Mouse (Mus musculus) gastrocnemius, postnatal 25 days (tissue): ENCODE results near the gene Mall. TPM values are rescaled to one million over a fixed set of nuclear protein-coding genes. Genes with fewer than 3 reads are reported as not detected.
A peak's percentile ranks its signal among the peaks of the same experiment; 100 is the strongest.

Experiments used
- DNase-seq: peaks from one replicate; pipeline ENCODE4 v3.0.0; 2022
- long read RNA-seq, 2 experiments: library from polyadenylated mRNA; stranded (forward); transcript quantifications; one replicate each; pipeline ENCODE4 v2.0.0; 2021
- total RNA-seq, 2 experiments: library from RNA; stranded (reverse); gene quantifications; 1 replicate in 1 of 2; 2 replicates in 1 of 2; pipeline ENCODE4 v1.2.3; 2021

The Mall gene
- 1 to 10 TPM; 3.7 to 5.5 TPM for total RNA-seq
- long read RNA-seq, experiment 1, partial matches to known transcripts = 0 of 9 reads
- long read RNA-seq, experiment 1, other reads (novel, unspliced or antisense) = 5 of 9 reads
- long read RNA-seq, experiment 2, partial matches to known transcripts = 0 of 6 reads
- long read RNA-seq, experiment 2, other reads (novel, unspliced or antisense) = 4 of 6 reads

DNA sequence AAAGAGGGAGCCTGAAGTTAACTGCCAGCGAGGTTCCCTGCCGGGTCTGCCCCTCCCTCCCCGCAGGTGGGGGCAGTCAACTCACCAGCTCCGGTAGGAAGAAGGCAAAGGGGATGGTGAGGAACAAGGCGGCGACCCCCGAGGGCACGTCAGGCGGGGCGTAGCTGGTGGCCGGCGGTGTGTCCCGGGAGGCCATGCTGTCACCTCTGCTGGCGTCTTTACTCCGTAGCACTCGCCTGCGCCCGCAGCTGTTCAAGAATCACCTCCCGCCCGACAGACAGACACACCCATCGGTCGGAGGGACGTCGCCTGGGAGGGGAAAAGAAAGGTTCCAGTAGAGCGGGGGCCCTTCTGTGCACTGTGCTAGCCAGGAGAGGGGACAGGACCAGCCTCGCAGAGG, at the start of gene Mall:
TSS of gene Mall (minus strand) at position 262 of the 400 bp plus-strand sequence.
- DNase-seq = no peak

DNA sequence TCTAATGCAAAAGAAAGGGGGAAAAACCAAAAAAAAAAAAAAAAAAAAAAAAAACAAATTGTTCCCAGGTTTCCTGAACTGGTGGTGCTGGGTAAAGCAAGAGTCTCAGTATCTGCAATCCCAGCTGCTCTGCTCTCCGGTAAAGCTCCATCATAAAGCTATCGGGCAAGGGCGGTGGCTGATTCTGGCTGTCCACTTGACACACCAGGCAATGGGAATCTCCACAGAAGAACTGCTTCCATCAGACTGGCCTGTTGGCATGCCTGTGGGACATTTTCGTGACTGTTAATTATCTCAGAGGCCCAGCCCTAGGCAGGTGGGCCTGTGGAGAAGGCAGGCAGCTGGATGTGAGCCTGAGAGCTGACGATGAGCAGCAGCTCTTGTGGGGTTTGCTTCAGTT, 48.7 kb upstream of the Mall start:
- DNase-seq = no peak

DNA sequence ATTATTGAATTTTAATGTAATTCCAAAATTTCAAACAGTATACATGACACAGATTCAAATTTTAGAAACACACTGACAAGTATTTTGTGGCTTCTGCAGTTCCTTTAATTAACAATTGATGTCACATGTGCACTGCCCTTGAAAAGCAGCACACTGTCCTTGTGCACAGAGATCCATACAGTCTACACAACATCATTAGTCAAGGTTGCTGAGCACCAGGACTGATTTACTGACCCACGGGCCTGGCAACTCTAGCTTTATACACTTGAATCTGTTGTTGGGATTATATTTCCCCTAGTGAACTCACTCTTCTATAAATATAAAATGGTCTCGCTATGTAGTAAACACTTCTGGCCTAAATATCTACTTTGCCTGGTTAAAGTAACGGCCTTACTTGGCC, 45.3 kb upstream of the Mall start:
- DNase-seq = no peak

DNA sequence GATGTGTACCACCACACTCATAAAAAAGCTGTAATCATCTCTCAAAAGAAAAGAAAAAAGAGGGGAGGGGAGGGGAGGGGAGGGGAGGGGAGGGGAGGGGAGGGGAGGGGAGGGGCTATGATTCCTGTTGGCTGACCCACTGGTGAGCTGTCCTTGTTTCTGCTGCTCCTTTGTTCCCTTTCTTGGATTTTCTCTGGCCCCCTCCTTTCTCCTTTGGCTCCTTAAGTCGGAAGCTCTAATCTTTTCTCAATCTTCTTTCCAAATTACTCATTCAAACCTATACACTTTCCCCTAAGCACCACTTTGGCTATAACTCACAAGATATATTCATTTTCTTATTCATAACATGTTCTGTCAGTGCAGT, 44.8 kb upstream of the Mall start:
- no peak for DNase-seq

DNA sequence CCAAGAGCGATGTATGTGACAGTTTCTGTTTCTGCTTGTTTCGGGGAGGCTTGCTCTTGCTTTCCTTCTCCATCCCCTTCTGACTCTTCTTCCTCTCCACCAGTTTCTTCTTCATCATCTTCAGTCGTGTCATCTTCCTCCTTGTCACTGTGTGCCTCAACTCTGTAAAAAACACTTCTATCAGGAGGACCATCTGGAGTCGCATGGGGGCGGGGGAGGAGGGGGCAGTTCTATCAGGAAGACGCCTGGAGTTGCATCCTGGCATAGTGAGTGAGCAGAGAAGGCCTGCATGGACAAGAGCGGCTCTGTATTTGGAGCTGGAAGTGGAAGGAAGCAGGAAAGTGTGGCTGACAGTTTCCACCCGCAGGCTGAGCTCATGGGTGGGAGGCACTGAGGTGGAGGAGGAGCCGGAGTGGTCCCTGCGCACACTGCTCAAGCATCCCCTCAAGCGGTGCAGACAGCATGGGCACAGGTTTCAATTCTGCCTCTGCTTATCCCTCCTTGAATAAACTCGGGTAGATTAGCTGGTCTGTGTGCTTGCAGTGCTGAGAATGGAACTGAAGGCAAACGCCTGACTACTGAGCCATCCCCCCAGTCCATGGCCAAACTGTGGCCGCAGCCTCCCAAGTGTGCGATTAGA, 44.3 kb upstream of the Mall start:
- no peak for DNase-seq

DNA sequence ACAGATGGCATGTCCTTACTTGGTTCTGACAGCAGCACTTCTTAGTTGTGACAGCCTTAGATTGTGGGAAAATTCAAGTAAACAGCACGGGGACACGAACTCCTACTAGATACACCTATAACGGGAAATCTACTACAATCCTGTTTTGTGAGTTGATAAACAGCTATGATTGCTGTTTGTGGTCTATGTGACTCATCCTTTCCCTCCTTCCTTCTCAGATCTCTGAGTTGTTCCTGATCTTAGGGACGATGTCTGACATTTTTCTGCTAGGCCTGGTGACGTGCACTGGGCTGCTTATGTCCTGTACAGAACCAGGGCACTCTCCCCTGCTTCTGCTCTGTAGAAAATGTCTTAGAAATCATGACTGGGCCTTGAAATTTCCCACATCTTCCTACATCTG, 31.9 kb upstream of the Mall start:
- DNase-seq = no peak

DNA sequence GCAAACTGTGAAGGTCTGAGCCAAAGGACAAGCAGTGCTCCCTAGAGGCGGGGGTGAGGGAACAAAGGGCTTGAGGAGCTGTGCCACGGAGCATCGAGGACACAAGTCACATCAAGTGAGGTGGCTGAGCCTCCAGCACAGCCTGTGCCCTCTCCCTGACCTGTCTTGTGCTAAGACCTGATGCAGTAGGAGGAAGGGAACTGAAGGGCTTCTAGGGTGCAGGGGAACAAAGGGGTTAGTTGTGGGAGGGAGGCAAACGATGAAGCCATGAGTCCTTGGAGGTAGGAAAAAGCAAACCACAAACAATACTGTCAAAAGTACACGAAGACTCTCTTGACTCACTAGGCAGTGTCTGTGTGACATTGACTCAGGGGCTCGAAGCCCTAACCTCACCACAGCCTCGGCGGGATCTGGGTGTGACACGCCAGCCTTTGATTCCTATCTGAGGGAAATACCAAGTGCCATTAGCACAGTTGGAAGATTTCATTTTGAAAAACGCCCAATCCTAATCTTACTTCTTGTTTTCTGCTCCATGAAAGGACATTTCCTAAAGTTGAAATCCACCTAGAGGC, 30.8 kb upstream of the Mall start:
- no peak for DNase-seq

DNA sequence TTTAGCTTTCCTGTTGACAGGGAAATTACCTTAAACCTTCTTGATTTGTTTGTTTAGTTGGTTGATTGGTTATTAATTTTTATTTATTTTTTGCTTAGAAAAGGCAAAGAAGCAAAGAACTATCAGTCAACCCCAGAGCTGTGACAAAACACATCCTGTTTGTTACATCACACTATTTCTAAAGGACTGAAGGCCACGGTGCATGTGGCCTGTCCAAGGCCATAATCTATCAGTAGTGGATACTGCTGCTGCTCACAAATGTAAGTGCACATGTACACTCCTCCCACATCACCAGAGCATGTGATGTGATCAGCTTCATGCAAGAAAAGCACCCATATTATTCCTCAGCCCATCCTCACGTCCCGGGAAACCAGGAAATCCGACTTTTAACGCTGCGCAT, 30.3 kb upstream of the Mall start:
- DNase-seq = no peak

DNA sequence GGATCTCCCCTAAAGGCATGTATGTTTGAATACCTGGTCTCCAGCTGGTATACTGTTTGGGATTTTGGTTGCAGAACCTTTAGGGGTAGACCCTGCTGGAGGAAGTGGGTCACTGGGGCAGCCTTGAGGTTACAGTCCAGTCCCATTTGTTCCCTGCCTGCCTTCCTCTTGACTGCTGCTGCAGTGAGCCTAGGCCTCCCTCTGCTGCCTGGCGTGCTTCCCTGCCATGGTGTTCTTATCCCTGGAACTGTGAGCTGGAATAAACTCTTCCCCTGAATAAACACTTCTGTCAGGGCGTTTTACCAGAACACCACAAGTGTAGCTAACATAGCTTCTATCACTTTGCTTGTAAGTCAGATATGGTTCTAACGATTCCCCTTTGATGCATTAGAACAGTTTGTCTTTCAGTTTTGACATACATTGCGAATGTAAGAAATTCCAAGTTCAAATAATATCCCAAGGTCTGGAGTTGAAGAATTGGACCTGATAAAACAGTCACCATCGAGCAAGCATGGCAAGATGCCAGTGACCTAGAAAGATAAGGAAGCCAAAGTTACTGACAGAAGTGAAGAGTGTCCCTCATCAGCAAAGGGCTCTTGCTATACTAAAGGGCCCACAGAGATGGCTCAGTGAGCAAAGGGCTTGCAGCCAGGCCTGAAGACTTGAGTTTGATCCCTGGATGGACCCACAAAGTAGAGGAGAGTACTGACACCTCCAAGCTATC, 29.6 kb upstream of the Mall start:
- no peak for DNase-seq

DNA sequence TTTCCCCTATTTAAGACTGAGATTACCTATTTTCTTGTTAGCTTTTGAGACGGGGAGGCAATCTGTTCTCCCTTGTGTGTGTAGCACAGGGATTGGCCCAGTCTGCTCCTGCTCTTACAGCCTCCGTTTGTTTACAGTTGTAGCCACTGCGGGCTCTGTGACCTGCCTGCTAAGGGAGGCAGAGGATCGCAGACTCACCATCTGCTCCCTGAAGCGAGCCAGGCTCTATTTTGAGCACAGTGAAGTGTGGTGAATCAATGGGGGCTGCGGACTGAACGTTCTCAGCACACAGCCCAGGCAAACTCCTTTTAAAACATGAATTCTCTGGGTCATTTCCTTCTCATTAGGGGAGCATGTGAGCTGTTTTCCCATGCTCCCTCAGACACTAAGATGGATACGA, 27.4 kb upstream of the Mall start:
- peak; percentile 35 for DNase-seq

DNA sequence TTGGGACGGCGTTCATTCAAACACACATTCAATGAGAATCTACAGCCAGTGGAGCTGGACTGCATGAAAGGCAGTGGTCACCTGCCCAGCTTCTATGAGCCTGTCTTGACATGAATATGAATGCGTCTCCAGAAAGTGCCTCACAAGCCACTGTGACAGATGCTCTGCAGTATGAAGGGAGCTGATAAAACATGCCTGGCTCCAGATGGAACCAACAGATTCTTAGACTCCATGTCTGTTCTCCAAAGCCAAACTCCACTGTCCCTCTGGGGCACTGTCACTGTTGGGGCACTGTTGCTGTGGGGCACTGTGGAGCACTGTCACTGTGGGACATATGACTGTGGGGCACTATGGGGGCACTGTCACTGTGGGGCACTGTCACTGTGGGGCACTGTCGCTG, 24.4 kb upstream of the Mall start:
- DNase-seq = no peak

DNA sequence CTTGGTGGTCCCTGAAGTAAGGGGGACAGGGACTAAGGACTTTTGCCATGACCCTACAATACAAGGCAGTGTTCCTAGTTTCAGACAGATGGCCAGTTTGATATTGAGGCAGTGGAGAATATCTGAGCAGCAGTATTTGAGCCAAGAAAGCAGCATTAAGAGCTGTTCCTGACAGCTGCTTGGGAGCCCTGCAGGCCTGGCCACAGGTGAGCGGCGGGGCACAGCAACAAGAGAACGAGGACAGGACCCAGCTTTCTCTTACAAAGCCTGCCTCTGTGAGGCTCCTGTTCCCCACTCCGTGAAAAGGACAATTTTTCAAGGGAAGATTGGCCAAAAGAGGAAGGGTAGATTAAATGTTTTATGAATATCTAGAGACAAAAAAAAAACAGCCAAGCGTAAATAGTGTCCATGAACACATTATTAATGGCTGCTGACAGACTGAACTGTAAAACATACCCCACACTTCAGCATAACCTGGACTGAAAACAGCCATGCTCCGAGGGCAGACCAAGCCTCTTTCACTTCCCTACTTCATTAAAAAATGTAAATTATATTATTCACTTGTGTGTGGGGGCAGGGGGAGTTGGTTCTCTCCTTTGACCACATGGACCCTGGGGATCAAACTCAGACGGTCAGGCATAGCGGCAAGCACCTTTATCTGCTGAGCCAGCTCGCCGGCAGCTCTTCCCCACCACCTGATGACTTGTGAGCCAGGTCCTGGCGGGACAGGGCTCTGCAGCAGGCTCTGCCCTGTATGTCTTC, 22.3 kb upstream of the Mall start:
- DNase-seq = no peak

DNA sequence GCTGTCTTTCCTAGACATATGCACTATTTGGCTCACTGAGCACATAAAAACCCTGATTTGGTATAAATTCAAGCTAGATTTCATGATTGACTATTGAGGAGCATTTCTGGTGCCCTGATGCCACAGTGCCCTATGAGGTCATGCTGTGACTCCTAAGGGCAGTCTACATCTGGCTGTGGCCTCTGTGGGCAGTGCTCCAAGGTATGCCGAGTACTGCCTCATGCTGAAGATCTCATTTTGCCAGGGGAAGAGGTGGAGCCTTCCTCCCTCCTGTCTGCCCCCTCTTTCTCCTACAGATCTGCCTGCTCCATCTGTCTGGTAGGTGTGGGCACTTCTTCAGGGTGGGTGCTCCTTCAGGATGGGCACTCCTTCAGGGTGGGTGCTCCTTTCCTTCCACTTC, 19.6 kb upstream of the Mall start:
- no peak for DNase-seq

DNA sequence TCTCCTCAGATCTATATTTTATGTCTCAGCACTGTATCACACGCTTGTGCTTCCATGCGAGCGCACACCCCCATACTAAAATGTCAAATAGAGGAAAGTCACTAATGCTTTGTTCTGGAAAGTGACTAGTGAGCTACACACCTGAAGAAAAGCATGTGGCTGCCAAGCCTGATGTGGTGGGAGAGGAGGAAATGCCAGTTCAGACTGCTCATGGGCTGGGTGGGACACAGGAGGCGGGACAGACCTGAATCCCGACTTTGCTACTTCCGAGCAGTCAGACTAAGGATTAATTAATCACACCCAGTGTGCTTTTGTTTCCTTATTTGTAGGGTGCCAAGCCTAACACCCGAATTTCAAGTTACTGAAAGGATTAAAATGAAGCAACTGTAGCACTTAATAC, 18.6 kb upstream of the Mall start:
- no peak for DNase-seq

DNA sequence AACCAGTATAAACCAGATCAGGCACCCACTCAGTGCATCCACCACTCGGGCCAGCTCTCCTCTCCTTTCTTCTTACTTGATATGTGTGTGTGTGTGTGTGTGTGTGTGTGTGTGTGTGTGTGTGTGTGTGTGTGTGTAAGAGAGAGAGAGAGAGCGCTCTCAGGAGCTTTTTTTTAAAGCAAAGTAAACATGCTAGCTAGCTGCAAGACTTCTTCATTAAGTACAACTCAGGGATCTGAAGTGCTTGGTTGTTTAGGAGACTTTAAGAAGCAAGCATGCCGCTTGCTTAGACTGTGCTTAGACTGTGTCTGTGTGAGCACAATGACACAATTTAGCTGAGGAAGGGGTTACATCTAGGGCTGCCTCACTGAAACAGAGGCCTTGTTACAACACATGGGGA, 12.9 kb upstream of the Mall start:
- no peak for DNase-seq

DNA sequence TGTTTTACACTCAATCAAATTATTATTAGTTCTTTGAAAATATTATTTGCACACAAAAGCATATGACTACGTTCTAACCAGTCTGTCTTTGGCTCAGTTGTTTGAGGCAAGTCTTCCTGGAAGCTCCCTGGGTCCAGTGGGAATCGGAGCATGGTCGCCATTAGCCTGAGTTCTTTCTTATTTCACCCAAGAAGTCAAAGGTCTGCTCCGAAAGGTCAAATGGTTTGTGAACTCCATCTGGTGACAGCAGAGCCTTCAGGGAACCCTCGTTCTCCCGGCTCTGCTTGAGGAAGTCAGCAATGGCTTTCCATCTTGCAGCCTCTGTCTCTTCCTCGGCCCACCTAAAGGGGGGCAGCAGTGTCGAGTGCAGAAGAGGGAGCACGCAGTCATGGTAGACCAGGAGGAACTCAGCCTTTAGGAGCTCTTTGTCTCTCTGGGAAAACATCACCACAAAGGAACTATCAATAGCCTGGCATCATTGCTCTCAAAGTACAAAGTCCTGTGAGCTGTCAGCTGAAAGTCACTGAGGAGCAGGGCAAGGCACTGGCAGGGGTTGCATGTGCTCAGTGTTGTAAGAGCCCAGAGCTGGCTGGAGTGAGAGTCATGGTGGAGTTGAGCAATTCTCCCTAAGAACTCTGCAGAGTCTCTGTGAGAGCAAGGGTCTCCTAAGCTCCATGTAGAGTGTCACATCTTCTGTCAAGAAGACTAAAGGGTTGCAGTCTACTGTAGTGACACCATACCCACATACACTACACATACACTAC, 11.2 kb upstream of the Mall start:
- DNase-seq = no peak

DNA sequence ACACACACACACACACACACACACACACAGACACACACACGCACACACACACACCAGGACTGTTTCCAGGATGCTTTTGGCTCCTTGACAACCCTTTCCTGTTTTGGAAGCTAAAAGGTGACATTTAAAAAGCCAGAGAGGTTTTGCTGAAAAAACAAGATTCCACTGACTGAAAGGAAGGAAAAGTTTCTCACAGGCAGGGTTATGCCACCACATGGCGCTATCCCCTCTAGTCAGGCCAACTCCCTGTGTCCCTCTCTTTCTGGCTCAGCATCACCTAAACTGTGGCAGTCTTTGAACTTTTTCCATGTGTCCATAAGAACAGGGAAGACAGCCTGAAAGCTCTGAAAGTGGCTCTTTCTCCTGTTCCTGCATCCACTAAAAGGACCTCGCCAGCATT, 8.2 kb upstream of the Mall start:
- no peak for DNase-seq

DNA sequence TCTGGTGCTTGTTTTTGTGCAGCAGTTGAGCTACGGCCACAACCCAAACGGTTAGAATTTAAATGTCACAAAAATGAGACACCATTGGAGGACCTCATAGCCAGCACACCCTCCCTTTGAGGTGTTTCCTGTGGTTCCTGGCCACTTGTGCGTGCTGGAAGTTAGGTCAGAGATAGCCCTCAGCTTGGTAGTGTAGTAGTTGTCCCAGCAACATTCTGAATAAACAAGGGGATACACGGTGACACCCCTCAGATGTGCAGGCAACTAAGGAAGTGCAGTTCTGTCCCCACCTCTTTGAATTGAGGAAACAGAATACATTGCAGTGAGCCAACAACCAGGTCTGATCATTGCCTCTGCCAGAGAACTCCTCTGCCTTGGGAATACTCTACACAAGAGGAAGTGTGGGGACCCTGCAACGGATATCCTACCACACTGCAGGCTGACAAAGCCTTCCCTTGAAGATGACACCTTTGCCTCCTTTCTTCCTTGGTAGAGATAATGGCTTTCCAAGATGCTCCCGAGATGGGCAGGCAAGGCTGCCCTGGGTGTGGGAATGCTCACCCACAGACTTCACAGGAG, 7.0 kb upstream of the Mall start:
- DNase-seq = no peak

DNA sequence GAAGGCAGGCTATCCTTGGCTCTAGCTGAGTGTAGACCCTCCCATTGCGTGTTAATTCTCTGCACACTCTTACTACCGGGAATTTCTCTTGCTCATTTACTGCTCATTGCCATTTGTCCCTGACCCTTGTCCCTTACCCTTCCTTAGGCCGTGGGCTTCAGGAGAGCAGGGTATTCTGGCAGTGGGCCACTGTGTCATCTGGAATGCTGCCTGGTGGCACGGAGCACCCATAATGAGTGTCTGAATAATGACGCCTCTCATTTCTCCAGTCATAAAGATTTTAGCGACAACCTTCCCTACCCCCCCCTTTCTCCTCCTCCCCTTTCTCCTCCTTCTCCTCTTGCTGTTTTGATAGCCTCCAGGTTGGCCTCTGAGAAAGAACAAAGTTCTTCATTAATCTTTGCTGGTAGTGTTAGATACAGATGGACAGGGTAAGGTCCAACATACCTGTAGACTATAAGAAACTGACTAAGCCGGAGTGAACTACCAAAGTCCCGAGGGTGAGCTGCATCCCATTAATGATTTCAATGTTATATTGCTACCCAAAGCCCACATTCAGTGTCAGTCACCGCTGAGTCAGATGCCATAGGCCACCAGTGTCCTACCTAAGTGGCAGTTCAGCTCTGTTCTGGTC, 5.9 kb upstream of the Mall start:
- DNase-seq = no peak

DNA sequence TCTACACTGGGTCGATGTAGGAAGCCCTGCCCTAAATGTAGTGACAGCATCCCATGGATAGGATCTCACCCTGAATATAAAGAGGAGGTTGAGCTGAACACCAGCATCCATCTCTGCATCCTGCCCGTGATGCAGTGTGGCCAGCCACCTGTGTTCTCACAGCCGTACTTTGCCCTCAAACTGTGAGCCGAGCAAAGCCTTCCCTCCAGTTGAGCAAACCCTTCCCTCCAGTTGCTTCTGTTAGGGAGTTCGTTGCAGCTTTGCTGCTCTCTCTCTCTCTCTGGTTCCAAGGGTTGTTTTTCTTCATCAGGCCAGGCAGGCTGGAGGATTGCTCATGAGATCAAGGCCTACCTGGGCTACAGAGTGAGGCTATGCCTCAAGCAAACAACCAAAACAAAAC, 5.2 kb upstream of the Mall start:
- no peak for DNase-seq

DNA sequence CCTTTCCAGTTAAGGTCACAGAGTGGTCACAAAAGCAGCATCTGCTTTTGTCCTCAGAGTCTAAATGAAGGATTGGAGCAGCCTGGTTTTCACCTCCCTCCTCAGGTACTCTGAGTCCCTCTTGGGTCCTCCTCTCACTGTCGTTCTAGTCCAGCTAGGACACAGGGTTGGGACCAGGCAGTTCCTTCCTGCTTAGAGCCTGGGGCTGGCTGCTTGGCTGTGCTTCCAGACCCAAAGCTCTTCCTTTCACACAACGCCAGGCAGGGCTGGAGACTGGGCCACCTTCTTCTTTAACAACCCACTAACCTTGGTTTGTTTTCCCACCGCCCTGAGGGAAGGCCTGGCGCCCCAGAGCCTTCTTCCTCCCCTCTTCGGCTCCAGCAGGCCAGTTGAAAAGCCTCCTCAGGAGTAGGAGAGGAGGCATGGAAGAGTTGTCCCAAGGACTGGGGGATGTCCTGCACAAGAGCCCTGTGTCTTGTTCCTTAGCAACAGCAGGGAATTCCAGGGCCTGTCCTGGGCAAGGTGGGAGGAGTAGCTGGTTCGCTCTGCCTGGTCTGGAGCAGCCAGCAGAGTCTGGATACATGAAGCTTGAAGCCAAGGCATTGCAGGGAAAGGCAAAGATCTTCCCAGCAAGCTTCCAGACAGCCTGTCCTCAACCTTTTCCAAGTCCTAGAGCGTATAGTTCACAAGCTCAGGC, 717 bp upstream of the Mall start:
- no peak for DNase-seq
